Mouse (Mus musculus): ENCODE measurements at regions not wholly inside any gene's neighbourhood (a gene's known extent, or its start where the extent isn't known, plus 50 kb on each side); places are given as distances from the start of the nearest gene placed in this dataset.
"Not testable (repeated sequence)": the region's sequence is repeated elsewhere in the genome, so short reads cannot be mapped to it uniquely, and the experiment has no call there.

- not testable (repeated sequence) for DNase-seq (ENCODE audit: low read depth, low spot score)
Observed at GRCm38 (mm10) chr16:21102033-21102432, 51.8 kb downstream of the Teddm3 start.

DNA sequence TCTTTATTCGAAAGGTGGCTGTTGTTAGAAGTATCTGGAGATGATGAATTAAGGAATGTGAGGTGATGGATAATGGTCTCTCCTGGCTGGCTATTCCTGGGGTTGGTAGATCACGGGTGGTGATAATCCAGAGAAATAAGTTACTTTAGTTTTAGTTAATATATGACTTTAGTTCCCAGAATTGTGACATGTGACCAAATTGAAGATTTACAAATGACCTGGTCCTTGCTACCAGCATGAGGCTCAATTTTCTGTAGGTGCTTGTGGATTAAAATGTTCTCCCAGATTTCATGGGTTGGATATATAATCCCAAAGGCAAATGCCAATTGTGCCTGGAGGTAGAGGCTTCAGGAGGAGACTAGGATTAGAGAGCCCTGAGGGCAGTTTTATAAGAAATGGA lies 53.7 kb downstream of the Teddm3 start:
- DNase-seq (ENCODE audit: low read depth, low spot score): not testable (repeated sequence)

DNA sequence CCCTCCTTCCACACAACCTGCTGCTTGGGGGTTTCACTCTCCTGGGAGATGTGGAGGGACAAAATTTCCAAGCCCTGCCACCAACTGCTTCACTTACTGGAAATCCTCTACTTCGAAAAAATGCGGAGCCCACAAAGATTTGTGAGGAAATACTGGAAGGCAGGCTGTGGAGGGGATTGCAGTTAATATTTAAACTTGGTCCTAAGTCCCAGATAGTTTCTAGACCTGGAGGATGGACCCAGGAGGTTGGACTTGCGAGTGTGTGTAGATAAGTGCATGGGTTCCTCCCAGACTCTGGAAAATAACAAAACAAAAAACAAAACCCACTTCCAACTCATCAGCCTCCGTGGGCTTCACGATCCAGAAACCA lies 79.0 kb downstream of the Teddm3 start:
- no peak for DNase-seq (ENCODE audit: low read depth, low spot score)

DNA sequence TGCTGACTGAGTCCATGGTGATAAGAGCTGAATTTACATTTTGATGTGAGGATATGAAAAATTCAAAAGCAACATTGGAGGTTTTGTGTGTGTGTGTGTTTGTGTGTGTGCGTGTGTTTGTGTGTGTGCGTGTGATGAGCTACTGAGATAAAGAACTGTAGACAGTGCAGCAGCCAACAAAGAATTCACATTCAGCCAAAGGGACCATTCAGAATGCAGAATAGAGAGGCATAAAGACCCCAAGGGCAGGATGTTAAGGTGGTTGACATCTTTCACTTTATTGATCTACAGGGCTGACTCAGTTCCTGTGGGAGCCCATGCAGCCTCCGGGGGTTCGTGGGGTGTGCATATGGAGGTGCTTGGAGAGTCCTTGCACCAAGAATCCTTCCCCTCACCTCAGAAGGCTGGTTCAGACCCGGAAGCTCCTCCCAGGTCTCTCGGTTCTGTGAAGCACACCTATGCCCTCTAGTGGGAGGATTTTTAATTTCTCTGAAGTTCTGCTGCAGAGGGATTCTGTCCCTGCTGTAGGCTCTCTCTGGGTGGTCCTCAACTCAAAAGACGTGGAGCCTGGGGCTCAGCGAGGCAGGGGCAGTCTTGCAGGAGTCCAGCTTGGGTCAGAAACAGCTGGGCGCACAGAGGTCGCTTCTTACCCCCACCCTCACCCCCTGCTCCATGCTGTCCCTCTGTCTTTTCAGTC lies 79.6 kb downstream of the Teddm3 start:
- DNase-seq (ENCODE audit: low read depth, low spot score): not testable (repeated sequence)

GRCm38 (mm10) chr16:21060211-21060610 lies 93.6 kb downstream of the Teddm3 start:
- DNase-seq (ENCODE audit: low read depth, low spot score): no peak

- no peak for DNase-seq (ENCODE audit: low read depth, low spot score)
Observed at GRCm38 (mm10) chr16:21054772-21055171, 99.0 kb downstream of the Teddm3 start.

- DNase-seq (ENCODE audit: low read depth, low spot score): not testable (repeated sequence)
Observed at GRCm38 (mm10) chr16:21022087-21022486, 131.7 kb downstream of the Teddm3 start.

DNA sequence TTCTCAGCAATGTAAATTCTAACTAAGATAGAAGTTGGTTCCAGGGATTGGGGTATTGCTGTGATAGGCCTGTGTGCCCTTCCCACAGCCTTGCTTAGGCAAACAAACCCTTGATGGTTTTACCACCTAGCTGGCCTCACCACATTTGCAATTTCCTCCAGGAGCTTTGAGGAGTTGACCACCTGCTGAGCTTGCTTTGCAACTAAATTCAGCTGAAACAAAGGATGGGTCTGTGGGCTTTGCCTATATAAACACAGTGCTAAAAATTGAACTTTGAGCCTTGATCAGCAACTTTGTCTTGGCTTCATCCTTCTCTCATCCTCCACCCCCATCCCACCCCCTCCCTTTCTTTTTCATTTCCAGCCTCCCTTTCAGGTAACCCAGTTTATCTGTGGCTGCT lies 148.9 kb downstream of the Teddm3 start:
- no peak for DNase-seq (ENCODE audit: low read depth, low spot score)

DNA sequence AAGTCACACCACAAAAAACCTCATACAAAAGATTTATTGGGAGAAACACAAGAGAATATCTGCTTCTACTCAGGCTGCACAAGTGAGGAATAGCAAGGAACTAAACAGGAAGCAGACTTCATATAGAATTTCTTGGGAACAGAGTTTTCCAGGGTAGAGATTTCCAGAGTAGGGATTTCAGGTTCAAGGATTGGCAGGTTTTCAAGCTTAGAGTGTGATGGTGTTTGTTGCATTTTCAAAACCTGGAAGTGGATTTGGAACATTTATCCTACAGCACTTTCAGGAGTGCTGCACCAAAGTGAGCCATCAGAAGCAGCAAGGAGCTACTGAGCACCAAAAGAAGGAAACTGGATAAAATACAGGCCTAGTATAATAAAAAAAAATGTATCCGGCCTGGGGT lies 152.7 kb downstream of the Teddm3 start:
- DNase-seq (ENCODE audit: low read depth, low spot score): no peak

- DNase-seq (ENCODE audit: low read depth, low spot score): no peak
Observed at GRCm38 (mm10) chr16:20990524-20990923, 163.3 kb downstream of the Teddm3 start.

- no peak for DNase-seq (ENCODE audit: low read depth, low spot score)
Observed at GRCm38 (mm10) chr16:20975406-20975805, 178.4 kb downstream of the Teddm3 start.

DNA sequence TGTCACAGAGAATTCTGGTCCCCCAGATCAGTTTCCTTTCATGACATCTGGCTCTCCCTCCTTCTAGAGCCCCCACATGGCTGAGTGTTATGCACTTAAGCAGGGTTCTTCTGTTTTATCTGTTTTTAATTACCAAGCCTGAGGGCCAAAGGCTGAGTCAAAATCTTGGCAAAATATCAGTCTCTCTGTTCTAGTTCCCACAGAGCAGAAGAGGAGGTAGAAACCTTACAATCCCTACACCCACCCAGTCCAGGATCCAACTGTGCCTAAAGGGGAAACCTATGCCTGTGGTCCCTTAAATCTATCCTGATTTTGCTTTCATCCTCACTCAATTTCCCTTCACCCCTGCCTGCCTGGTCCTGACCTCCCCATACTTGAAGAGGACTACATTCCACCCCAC lies 181.4 kb downstream of the Teddm3 start:
- DNase-seq (ENCODE audit: low read depth, low spot score): no peak

- DNase-seq (ENCODE audit: low read depth, low spot score): no peak
Observed at GRCm38 (mm10) chr16:20958905-20959304, 194.9 kb downstream of the Teddm3 start.

DNA sequence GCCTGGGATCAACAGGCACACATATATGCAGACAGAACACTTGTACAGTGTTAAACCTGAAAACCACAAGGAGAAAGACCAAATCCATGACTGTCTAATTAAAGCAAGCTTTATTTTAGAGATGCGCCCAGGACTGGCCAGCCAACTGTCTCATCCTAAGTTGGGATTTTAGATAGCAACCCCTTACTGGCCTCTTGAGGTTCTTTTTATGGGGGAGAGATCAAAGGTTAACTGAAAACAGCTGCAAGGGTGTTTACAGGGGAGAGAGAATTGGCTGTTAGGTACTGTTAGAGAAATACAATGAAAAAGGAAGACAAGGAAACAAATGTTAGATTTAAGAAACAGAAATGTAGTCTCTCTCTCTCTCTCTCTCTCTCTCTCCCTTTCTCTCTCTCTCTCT lies 202.4 kb upstream of the Thpo start:
- no peak for DNase-seq (ENCODE audit: low read depth, low spot score)

DNA sequence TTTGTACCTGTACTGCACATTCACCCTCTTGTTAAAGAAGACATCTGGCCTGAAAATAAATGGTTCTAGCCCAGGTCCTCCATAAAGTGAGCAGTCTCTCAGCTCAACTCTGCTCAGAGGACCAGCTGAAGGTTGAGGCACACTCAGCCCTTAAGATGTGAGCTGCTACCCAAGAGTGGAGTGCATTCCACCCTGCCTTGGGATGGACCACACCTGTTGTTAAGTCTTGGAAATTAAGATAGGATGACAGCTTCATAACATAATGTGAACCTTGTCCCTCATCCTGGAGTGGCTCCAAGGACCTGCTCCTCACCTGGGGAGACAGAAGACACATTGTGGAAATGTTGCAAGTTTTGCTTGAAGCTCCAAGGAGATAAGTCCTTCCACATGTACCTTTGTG lies 200.5 kb upstream of the Thpo start:
- not testable (repeated sequence) for DNase-seq (ENCODE audit: low read depth, low spot score)

- not testable (repeated sequence) for DNase-seq (ENCODE audit: low read depth, low spot score)
Observed at GRCm38 (mm10) chr16:20930003-20930402, 195.7 kb upstream of the Thpo start.

GRCm38 (mm10) chr16:20925776-20926175 lies 191.5 kb upstream of the Thpo start:
- not testable (repeated sequence) for DNase-seq (ENCODE audit: low read depth, low spot score)

- DNase-seq (ENCODE audit: low read depth, low spot score): not testable (repeated sequence)
Observed at GRCm38 (mm10) chr16:20910864-20911263, 176.6 kb upstream of the Thpo start.

DNA sequence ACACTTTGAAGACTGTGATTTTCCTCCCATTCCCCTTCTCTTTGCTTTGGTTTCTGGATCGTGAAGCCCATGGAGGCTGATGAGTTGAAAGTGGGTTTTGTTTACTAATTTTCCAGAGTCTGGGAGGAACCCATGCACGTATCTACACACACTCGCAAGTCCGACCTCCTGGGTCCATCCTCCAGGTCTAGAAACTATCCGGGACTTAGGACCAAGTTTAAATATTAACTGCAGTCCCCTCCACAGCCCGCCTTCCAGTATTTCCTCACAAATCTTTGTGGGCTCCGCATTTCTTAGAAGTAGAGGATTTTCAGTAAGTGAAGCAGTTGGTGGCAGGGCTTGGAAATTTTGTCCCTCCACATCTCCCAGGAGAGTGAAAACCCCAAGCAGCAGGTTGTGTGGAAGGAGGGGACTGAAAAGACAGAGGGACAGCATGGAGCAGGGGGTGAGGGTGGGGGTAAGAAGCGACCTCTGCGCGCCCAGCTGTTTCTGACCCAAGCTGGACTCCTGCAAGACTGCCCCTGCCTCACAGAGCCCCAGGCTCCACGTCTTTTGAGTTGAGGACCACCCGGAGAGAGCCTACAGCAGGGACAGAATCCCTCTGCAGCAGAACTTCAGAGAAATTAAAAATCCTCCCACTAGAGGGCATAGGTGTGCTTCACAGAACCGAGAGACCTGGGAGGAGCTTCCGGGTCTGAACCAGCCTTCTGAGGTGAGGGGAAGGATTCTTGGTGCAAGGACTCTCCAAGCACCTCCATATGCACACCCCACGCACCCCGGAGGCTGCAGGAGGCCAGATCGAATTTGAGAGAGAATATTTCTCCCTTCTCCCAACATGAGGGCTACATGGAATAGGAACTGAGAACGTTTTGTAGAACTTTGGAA lies 174.4 kb upstream of the Thpo start:
- DNase-seq (ENCODE audit: low read depth, low spot score): not testable (repeated sequence)

GRCm38 (mm10) chr16:20895734-20896133 lies 161.4 kb upstream of the Thpo start:
- peak; percentile 41 for DNase-seq (ENCODE audit: low read depth, low spot score)

DNA sequence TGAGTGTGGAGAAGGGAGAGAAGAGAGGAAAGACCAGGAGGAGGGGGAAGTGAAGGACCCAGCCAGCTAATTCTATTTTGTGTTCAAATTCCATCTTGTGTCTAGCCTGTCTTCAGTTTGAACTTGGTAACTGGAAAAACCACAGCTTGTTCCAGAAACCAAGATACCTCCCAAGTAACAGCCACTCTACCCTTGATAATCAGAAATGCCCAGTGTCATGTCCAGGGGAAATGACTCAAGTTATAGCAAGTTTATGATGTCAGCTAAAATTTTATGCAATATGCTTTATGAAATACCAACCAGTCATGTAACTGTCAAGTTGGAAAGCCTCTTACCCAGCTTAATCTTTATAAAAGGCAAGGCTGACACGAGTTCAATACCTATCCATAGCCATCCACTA lies 137.4 kb upstream of the Thpo start:
- DNase-seq (ENCODE audit: low read depth, low spot score): no peak

DNA sequence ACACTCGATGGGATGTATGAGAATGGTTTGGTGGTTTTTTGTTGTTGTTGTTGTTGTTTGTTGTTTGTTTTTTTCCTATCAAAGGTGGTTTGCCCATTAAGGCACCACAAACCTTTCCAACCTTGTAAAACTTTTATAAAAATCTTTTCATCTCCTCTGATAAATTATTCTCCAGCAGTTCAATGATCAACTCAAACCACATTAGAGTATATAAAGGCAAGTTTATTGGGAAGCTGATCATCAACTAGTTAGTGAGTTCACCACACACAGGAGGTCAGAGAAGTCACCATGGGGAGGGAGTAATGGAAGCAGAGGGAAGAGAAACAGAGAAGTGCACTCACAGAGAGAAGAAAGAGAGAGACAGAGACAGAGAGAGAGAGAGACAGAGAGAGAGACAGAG lies 132.5 kb upstream of the Thpo start:
- no peak for DNase-seq (ENCODE audit: low read depth, low spot score)

- no peak for DNase-seq (ENCODE audit: low read depth, low spot score)
Observed at GRCm38 (mm10) chr16:20861256-20861655, 126.9 kb upstream of the Thpo start.

All from telencephalon, adult 2 months (tissue).